Mouse (Mus musculus): ENCODE results near the gene Jak3. TPM values are rescaled to one million over a fixed set of nuclear protein-coding genes. Genes with fewer than 3 reads are reported as not detected.

Jak3 gene
- polyA plus RNA-seq (2012; rRNA removed): 5.6 and 5.7 TPM in 2 replicates

DNA sequence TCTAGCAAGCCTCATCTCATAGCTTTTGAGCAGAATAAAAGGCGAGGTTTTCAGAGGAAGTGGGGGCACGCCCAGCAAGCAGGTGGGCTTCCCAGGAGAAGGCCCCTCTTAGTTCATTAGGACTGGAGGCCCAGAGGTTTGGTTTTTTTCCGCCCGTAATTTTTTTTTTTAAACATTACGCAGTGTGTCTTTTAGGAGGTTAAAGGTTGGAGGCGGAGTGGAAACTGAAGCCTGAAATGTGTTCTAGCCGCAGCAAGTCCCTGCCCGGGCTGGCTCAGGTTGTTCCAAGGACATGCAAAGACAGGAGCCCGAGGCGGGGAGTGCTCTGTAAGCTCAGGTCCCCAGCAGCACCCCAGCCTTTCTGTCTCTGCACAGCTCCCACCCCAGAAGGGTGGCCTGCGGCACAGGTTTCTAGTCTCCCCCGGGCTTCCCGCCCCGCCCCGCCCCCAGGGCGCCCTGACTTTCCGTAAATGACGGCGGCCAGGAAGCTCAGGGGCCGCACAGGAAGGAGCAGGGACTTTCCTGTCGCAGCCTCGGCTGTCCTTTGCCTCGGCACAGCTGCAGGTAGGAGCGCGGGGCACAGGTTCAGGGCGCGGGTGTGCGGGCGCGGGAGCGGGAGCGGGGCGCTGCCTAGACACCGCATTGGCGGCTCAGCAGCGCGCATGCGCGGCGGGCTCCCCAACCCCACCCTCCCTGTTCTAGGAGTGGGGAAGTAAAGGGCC, at the start of gene Jak3:
TSS of gene Jak3 (plus strand) at position 277 of the 722 bp plus-strand sequence.
- no peak for DNase-seq (ENCODE audit: extremely low spot score in 1 of 2, low spot score in 1 of 2)

DNA sequence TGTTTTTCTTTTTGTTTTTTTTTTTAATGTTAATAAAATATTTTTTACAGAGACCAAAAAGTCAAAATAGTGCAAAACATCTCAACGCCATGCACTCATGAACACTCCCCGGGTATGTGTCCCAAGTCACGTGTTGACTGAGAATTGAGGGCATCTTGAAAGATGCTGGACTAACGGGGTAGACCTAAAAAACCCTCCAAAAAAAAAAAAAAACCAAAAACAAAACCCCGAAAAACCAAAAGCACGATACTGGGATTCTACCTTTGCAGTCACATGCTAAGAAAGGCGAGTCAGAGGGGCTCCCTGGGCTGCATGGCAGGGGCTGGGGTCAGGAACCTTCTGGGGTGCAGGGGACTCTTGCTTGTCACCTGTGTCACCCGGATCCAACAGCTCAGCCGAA, 49.3 kb upstream of the Jak3 start:
- DNase-seq (ENCODE audit: extremely low spot score in 1 of 2, low spot score in 1 of 2): no peak

DNA sequence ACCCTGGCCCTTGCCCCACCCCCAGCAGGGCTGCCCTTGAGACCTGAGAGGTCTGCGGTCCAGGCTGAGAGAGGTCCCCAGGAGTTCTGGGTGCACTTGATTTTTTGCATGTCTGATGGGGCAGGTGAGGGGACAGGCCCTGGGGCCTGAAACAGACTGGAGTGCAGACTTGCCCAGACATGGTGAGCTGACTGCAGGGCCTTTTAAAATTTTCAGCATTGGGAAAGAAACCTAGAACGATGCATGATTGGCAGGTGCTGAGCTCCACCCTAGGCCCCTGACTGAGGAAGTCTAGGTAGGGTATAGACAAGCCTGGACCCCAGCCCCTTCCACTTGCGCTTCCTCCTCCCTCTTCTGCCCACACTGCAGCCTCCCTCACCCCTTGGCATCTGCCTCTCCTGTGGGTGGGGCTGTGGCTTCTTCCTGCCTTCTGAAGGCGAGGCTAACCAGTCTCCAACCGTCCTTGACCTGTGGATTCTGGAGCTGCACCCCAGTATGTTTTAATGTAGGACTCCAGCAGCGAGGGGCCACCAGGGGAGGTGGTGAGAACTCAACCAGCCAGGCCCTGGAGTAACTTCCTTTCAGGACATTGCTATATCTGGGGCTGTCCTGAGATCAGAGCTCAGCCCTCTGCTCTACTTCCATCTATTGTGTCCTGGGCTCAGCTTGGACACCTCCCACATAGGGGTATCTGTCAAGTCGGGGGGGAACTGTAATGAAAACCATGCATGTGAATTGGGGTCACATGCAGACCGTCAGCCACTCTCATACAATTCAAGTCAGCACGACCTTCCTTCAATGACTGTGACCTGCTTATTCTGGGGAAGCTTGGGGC, 48.6 kb upstream of the Jak3 start:
- DNase-seq (ENCODE audit: extremely low spot score in 1 of 2, low spot score in 1 of 2): no peak

DNA sequence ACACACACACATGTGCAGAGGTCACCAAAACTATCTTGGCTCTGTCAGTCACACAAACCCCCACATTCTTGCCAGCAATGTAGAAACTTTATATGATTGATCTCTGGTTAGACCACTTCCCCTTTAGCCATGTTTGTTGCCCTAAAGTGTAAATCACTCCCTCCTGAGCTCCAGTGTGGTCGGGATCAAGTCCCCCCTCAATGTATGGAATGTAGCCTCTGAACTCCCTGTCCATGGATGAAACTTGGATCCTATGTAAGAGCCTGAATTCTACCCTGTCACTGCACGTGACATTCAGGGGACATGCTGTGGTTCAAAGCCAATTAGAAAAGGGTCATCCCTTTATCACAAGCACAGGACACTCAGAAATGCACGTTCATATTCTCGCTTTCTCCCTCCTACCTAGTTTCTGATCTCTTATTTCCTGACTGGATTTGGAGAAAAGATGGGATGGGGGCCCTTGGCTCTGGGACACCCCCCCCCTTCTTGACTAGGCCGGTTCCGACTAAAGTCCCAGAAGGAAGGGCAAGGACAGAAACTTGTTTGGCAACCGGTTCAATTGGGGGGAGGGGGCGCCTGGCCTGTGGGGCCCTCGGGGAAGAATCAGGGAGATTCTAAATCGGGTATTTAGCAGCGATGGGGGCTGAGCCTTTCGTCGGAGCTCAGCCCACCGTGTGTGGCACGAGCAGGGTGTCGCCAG, 47.5 kb upstream of the Jak3 start:
- no peak for DNase-seq (ENCODE audit: extremely low spot score in 1 of 2, low spot score in 1 of 2)

DNA sequence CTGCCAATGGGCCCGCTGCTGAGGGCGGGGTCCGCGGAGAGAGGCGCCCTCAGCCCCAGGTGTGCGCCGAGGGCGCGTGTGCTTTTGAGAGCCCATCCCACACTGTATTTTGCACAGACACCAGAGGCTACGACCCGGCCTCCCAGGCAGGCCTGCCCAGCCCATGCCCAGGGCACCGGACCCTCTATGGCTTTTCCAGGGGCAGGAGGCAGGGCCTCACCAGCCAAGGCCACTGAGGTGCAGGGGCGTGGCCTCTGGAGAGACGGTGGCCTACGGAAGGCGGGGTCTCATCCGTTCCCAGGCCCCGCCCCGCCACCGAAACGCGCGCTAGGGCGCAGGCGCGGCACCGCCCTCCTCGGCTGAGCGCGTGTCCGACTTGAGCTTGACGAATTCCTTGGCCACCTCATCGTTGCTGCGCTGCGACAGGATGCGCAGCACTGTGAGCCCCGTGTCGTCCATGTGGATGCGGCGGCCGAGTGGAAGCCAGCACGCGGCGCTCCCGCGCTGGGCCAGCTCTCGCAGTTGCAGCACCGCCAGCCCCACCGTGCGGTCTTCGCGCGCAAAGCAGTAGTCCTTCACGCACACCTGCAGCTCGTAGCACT, 46.9 kb upstream of the Jak3 start:
- peak; percentile 84 to 91 for DNase-seq (ENCODE audit: extremely low spot score in 1 of 2, low spot score in 1 of 2)

DNA sequence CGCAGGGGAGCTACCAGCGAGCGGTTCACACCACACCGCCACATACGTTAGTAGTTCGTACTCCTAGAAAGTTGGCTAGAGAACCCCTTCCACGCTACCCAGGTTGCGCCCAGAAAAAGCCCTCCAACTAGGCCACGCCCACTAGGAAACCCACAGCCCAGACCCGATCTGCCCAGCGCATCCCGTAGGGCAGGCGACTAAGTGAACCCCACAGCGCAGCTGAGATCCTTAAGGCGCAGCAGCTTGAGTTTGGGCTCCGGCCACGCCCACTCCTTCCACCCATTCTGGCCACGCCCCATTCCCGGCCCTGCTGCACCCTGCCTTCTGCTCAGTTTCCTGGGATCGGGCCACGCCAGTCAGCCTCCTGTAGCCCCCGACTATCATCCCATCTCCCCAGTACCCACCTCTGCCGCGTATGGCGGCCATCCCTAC, 46.3 kb upstream of the Jak3 start:
- DNase-seq (ENCODE audit: extremely low spot score in 1 of 2, low spot score in 1 of 2): no peak

DNA sequence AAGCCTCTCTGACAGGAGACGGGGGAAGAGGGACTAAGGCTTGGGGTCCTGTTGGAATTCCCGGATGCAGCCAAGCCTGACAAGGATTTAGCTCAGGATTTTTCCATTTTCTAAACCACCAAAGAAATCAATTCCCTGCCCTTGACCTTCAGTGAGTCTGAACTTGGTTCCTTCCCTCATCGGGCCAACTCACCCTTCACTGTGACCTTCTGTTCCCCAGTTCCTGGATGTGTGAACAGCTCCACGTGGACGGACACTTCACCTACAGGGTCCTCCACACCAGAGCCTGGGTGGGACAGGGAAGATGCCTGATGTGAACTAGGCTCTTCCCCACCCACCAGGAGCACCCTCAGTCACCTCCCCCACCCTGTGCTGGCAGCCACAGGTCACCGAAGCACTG, 45.3 kb upstream of the Jak3 start:
- no peak for DNase-seq (ENCODE audit: extremely low spot score in 1 of 2, low spot score in 1 of 2)

DNA sequence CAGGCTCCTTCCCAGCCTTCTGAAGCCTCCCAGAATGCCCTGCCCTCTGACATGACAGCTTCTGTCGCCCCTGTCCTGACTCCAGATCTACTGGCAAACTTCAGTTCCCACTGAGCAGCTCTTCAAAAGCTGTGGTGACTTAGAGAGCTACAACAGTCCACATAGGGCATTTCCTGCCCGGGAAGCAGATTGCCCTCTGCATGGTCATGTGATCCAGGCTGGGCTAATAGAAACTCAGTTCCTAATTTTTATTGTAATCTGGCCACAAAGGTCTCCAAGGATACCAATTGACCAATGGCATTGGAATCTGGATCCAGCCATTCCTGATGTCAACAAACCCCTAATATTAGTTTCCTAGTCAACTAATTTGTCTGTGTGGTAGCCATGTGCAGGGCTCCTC, 44.2 kb upstream of the Jak3 start:
- DNase-seq (ENCODE audit: extremely low spot score in 1 of 2, low spot score in 1 of 2): no peak

DNA sequence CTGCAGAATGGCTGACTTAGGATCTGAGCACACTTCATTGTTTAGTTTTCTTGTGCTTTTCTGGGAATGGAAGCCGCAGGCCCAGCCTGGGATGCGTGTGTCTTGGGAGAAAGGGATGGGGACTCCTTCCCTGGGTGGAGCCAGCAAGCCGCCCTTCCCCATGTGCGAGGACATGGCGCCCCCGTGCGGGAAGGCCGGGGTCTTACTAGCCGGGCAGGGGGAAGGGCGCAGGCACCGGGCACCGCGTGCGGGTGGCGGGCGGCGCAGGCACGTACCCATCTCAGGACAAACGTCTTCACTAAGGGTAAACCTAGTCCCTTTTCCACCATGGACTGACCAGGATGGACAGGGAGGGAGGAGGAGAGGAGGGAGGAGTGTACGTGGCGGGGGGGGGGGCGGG, 42.9 kb upstream of the Jak3 start:
- DNase-seq (ENCODE audit: extremely low spot score in 1 of 2, low spot score in 1 of 2): no peak

DNA sequence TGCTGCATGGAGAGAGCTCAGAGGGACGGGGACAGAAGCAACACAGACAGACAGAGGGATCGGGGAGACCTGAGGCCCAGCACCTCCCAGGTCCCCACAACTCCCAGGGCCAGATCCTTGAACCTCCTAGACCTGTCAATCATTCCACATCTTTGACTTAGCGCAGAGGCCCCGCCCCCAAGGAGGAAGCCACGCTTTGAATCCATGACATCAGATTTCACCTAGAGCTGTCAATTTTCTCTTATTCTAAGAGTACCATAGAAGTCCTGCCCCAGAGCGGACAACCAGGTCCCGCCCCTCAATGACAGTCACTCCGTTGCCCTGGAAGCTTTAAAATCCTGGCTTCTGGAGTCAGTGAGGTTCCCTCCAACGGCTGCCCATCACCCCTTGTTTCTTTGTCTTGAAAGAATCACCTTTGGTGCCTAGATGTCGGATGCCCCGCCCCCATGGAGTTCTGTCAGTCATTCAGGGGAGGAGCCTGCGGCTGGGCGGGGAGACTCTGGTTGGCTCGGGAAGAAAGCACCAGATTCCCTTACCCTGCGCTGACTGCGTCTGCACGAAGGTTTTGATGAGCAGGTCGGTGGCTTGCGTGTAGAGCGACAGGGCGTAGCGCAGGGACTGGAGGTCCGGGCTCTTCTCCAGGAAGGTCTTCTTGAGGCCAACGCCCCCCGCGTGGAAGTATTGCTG, 42.0 kb upstream of the Jak3 start:
- no peak for DNase-seq (ENCODE audit: extremely low spot score in 1 of 2, low spot score in 1 of 2)

DNA sequence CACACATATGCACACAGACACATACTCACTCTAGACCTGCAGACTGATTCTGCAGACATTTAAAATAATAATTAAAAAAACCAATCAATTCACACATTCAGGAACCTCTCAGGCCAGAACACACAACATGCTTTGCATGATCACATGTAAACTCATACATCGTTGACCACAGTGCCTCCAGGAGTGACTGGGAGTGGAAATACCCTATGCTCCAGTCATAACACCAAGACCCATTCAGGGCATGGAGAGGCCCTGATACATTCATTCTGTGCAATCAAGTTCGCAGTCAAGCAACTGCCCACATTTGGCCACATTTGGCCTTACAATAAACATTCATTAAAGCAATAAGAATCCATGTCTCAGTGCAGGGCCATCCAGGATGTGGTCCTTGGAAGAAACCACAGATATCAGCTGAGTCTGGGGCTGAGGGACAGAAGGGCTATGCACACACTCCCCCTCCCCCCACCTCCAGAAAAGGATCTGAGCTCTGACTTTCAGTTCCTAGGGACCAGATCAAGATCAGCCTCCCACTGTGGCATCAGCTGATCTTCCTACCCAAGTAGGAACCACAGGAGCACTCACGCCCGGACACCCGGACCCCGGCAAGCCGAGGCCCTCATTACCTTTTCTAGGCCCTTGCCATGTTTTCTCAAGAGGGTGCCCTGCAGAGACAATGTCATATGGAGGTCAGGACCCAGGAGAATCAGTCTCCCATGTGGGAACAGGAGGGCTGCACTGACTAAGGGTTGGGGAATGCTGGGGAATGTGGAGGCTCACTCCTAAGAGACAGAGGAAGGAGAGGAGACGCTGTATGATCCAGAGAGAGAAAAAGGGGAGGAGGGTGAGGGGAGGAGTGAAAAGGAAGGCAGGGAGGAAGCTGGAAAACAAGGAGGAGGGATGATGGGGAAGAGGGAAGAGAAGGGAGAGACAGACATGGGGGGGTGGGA, 38.7 kb upstream of the Jak3 start:
- no peak for DNase-seq (ENCODE audit: extremely low spot score in 1 of 2, low spot score in 1 of 2)

DNA sequence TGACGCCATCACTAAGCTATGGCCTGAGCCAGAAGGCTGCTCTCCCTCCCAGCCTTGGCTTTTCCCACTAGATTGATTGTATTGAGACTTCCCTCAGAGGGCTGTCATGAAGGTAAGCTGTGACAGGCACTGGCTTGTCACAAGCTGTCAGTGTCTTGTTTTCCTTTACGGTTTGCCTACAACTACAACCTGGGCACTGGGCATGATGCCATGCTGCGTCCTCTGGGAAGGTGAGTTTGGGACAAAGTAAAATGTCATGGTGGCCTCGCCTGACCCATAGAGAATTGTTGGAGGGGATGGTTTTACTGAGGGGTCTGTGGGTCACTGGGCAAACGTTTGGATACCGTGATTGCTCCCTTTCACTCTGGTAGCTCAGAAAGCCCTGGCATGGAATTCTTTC, 37.8 kb upstream of the Jak3 start:
- DNase-seq (ENCODE audit: extremely low spot score in 1 of 2, low spot score in 1 of 2): no peak

DNA sequence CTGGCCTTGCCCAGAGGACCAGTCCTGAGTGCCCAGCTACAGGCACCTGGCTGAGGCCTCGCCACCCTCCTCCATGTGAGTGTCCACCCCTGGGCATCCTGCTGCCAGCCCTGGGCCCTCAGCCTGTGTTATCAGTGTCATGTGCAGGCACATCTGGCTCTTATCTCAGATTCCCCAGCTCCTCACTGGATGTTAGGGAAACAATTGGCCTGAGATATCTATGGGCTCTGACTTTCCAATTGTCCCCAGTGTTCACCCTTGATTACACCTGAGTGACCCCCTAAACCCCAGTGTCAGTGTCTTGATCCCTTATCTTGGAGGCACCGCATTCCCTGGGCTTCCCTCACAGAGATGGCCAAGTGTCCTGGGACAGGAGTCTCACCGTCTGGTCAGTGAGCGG, 36.8 kb upstream of the Jak3 start:
- no peak for DNase-seq (ENCODE audit: extremely low spot score in 1 of 2, low spot score in 1 of 2)

DNA sequence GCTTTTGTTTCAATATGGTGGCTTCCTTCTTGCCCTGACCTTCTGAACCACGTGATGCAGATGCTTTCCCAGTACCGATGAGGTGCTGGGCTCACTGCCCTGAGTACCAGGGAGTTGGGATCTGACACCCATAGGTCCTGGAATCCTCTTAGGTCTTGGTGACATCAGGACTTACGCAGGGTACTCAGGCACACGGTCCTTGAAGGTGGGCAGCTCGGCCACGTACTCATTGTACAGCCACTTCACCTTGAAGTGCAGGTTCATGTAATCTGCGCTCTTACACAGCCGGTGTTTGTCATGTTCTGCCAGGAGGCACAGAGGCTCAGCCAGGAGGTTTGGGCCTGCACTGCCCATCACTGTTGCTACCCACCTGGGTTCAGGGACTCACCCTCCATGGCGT, 30.6 kb upstream of the Jak3 start:
- no peak for DNase-seq (ENCODE audit: extremely low spot score in 1 of 2, low spot score in 1 of 2)

DNA sequence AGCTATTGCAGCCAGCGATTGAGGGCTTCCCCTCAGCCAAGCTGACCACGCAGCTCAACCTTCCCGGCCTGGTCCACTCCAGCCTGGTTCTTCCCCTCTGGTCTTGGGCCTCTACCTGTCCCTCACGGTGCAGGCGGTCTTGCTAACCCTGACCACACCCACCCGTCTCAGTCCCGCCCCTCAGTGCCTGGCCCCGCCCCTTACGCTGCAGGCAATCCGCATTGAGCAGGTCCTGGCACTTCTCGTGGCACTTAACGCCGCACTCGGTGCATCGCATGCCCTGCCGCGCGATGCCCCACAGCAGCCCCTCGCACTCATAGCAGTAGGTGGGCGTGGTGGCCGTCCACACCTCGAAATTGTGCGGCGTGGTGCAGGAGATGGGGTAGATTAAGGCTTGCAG, 21.5 kb upstream of the Jak3 start:
- no peak for DNase-seq (ENCODE audit: extremely low spot score in 1 of 2, low spot score in 1 of 2)

DNA sequence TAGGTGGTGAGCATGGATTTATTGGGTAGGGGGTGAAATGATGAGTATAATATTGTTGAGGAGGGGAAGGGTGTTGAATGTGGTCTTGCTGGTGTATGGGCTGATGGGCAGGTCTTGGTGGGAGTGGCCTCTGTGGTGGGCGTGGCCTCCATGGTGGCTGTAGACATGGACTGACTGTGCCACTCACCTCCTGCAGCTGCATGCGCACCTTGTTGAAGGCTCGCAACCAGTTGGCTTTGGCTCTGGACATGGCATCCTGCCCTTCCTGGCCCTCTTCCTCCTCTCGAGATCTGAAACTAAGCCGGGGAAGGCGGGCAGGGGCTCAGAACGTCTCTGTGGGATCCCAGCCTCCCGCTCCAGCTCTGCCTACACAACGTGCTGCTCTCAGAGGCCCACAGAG, 18.3 kb upstream of the Jak3 start:
- no peak for DNase-seq (ENCODE audit: extremely low spot score in 1 of 2, low spot score in 1 of 2)

DNA sequence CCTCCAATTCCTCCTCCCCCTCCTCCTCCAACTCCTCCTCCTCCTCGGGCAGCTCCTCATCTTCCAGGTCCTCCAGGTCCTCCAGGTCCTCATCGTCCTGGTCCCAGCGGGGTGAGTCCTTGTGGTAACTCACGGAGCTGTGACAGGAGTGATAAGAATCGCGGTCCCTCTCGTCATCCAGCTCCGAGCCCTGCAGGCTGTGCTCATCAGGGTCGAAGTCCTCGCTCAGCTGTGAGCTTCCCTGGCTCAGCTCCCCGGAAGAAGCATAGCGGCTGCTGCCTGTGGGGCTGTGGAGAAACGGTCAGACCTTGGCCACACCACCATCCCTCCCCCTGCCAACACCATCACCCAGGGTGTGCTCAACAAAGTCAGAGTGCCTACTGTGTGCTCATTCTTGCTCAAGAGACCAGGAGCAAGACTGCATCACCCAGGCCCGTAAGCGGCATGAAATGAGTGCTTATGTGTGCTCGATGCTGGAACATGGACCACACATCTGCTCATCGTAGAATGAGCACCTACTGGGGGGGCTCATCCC, 17.5 kb upstream of the Jak3 start:
- no peak for DNase-seq (ENCODE audit: extremely low spot score in 1 of 2, low spot score in 1 of 2)

DNA sequence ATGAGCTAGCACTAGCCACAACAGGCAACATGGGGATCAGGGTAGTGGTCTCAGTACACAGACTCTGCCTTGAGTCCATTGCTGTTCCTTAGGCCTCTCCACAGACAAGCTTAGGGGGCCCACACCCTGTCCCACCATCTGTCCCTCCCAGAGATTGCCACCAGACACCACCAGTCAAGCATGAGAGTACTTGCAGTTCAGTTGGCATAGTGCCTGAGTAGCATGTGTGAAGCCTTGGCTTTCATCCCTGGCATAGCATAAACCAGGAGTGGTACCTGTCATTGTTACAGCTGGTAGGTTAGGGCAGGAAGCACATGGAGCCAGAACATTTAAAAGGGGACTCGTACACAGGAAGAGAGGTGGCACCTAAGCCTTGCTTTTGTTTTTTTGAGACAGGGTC, 16.3 kb upstream of the Jak3 start:
- DNase-seq (ENCODE audit: extremely low spot score in 1 of 2, low spot score in 1 of 2): no peak

Measured in frontal cortex, adult 2 months (tissue).